Mouse (Mus musculus): ENCODE results near the gene Prkag3.
A peak's percentile ranks its signal among the peaks of the same experiment; 100 is the strongest.

DNA sequence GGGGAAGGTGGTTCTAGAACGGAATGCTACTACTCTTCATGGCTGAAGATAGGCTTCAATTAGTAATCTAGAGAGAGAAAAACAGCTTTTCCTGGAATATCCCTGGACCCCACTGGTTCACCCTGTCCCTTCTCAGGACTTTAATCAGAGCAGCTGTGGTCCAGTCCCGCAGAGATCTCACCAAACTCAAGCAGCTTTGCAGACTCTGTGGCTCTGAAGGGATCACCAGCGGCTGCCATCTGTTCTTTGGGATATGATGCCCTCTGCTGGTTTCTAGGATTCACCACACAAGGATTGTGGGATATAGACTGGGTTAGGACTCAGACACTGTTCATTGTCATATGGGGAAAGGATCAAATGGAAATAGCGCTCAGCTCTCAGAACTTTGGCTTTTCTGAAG, 10.8 kb upstream of the Prkag3 start:
- TF ChIP-seq CTCF (IDR thresholded peaks at IDR 0.05; ENCODE audit: extremely low read depth, insufficient read depth, low read length) (peak; percentile 62), POLR2A (IDR thresholded peaks at IDR 0.05; ENCODE audit: extremely low read depth, insufficient read depth, low read length) (no peak)

Data from cortical plate, adult 2 months (tissue).